Mouse (Mus musculus) stomach, adult 2 months (tissue): ENCODE data around the gene Tpbgl. TPM values are rescaled to one million over a fixed set of nuclear protein-coding genes. Genes with fewer than 3 reads are reported as not detected.

ENCODE experiments used
- polyA plus RNA-seq: library from polyadenylated mRNA; depleted of rRNA; stranded (reverse); fragments of >200 nt; gene quantifications from 2 replicates; pipeline ENCODE4 v1.2.3, GENCODE M21; 2012; rRNA removed

The Tpbgl gene
- 1.8 and 2.5 TPM in 2 replicates for polyA plus RNA-seq

DNA sequence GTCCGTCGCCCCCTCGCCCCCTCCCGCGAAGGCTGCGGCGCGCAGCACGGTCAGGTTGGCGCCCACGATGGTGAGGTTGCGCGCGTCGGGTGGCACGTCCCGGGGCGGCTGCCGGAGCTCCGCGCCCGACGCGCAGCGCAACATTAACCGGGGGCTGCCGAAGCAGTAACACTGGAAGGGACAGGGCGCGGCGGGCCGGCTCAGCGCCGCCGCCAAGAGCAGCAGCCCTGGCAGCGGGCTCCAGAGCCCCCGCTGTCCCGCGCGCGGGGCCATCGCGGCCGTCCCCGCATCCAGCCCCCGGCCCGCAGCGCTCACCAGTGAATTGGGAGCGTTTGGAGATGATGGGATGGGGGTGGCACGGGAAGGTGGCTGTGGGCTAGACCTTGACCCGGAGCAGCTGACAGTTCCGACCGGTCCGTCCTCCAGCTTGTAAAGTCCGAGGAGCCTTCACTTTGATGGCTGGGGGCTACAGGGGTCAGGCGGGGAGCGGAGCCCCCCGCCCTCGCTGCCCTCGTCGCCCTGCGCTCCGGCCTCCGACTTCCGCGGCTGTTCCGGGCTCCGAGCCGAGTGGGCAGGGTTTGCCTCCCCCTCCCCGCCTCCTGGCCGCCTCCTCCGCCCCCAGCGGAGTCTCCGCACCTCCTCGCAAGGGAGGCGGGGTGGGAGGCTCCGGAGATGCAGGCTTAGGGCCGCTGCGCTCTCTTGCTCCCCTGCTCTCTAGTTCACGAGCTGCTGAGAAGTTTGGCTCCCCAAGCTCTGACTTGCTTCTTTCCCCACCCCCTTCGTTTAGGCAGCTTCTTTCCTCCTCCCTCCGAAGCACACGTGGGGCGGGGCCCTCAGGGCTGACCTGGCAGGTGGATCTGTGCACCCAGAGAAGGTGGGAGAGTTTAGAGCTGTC, at the start of gene Tpbgl:
TSS of gene Tpbgl (minus strand) at position 728 of the 895 bp plus-strand sequence.

Other genes with a start within 250 kb of the Tpbgl start
- gene Gdpd5, start 245.7 kb downstream of the Tpbgl start, polyA plus RNA-seq: 12.6 and 23.0 TPM in 2 replicates
- 0.30 and 0.33 TPM in 2 replicates for gene Klhl35, start 161.1 kb downstream of the Tpbgl start, polyA plus RNA-seq
- 74.9 and 78.1 TPM in 2 replicates for gene Rps3, start 143.4 kb downstream of the Tpbgl start, polyA plus RNA-seq
- 13.3 and 19.2 TPM in 2 replicates for gene Arrb1, start 91.6 kb downstream of the Tpbgl start, polyA plus RNA-seq
- gene Slco2b1, start 84.2 kb upstream of the Tpbgl start, polyA plus RNA-seq: 5.0 and 7.2 TPM in 2 replicates
- gene Olfr520, start 103.2 kb upstream of the Tpbgl start, polyA plus RNA-seq: not detected in 2 replicates
- gene Olfr521, start 136.4 kb upstream of the Tpbgl start, polyA plus RNA-seq: not detected in 2 replicates
- gene Neu3, start 201.3 kb upstream of the Tpbgl start, polyA plus RNA-seq: 1.1 and 1.3 TPM in 2 replicates
- 0.16 and 0.19 TPM in 2 replicates for gene Xrra1, start 232.0 kb upstream of the Tpbgl start, polyA plus RNA-seq
- gene Spcs2, start 236.4 kb upstream of the Tpbgl start, polyA plus RNA-seq: 4.4 and 6.2 TPM in 2 replicates